Mouse (Mus musculus) small intestine, adult 2 months (tissue): ENCODE data around the gene Cdv3.

Source experiments
- CTCF ChIP-seq: fragments of 200-500 bp; IDR thresholded peaks from 2 replicates; pipeline ENCODE4 v1.5.1; 2012; ENCODE audit warnings: low read depth, mild to moderate bottlenecking, control low read depth, inconsistent platforms, low read length, moderate library complexity, mixed read lengths; ENCODE audit not compliant: insufficient replicate concordance, insufficient read length; ENCODE audit errors: extremely low read depth
- POLR2A ChIP-seq: fragments of 200-500 bp; IDR thresholded peaks from 2 replicates; pipeline ENCODE4 v1.6.1; 2012; ENCODE audit warnings: low read depth, mild to moderate bottlenecking, control low read depth, inconsistent platforms, low read length, moderate library complexity

DNA sequence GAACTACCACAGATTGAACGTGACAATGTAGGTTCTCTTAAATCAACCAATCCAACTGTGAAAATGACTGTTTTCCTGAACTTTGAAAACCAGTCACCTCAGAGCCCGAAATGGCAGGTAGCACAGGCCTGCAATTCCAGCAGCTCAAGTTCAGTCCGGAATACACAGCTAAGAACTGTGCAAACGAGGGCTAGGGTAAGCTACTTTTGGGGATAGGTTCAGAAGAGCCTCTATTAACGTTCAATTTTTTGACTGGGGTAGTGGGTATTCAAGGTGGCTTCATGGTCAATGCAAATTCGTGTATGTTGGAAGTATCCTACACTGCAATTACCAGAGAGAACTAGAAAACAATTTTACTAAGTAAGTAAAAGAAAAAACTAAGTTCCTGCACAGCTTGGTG lies 2.6 kb downstream of the Cdv3 start:
- no peak for TF ChIP-seq CTCF
- TF ChIP-seq POLR2A, result no peak
